Mouse (Mus musculus) brain, adult 2 months (tissue): ENCODE results near the gene Maz.

Experiments used
- DNase-seq: peaks from one replicate; pipeline ENCODE4 v3.0.0; 2011; ENCODE audit warnings: low read depth, low spot score

The Maz gene

DNA sequence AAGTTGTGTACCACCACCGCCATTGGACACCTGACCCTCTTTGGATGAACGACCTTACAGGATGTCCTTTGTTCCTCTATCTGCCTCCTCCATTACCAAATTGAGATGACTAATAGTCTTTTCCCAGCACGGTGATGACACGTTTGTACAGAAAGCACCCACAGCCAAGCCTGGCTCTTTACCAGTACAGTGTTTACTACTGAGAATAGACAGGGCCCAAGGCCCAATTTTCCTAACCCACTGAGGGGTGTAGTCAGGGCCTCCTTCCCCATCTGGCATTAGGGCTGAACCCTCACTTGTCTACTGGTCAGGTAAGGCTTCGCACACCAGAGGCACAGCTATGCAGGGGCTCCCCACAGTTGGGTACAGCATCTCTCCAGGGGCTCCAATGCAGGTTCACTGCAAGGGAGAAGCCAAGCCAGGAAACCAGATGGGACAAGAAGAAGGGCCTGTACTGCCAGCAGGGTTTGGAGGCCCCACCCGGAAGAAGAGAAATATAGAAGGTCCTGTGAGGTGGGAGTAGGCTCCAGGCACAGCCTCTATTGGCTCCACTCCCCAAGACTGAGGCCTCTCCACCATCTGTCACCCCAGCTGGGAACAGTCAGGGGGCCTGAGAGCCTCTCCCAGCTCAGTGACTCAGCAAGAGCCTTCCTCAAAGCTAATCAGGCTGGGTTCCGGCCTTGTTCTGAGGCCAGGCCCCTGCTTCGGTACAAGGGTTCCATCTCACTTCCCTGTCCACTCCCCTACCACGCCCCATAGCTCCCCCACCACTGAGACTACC, 18.4 kb downstream of the Maz start:
- DNase-seq = peak; percentile 99

DNA sequence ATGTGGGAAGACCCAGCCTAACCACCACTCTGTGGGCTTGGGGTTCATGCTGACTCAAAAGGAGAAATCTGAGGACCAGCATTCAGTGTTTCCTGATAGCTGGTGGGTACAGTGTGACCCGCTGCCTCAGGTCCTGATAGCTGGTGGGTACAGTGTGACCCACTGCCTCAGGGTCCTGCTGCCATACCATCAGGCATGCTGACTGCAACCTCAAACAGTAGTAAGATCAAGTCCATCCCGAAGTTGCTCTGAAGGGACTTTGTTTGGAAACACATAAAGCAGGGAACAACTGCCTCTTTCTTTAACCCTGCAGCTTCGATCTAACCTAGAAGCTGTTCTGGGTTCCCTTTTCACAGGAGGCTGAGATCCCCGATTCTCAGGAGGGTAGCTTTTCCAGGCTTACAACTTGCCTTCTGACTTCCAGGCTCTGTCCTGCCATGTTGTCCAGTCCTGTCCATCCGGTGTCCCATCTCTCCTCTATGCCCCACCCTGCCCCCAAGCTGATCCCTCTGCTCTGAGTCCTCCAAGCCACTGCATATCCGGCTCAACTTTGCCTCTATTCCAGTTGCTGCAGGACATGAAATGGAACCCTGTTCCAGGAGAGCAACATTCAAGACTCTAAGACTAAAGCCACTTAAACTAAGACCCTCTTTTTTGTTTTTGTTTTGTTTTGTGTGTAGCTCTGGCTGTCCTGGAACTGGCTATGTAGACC, 19.4 kb downstream of the Maz start:
- DNase-seq = no peak

DNA sequence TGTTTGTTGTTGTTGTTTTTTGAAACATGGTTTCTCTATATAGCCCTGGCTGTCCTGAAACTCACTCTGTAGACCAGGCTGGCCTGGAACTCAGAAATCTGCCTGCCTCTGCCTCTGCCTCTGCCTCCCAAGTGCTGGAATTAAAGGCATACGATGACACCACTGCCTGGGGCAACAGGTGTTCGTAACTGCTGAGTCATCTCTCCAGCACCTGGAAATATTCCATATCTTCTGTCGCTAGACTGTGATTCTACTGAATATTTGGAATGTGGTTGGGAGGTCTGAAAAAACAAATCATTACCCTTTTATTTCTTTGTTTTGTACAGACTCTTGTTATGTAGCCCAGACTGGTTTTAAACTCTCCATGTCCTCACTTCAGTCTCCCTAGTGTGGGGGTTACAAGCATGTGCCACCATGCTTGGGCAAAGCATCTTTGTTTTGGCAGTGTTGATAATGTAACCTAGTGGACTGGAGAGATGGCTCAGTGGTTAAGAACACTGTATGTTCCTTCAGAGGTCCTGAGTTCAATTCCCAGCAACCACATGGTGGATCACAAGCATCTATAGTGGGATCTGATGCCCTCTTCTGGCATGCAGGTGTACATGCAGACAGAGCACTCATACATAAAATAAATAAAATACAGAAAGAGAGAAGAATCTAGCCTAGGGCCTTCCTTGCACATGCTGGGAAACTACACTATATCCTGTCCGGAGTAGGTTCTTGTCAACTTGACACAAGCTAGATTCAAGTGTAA, 22.5 kb downstream of the Maz start:
- DNase-seq = no peak

DNA sequence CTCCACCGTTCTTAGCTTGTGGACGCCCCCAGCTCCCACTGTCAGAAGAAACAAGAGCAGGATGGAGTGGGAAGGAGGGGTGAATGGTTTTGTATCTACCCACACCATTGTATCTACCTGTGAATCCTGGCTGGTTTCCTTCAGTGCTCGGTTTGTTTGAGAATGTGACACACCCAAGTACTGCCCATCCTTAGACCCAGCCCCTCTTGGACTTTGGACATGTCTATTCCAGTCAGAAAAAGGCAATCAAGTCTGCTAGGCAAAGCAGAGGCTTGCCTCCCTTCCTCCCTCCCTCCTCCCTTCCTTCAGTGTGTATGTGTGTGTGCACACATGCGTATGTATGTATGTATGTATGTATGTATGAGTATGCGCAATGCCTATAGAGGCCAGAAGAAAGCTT, 23.2 kb downstream of the Maz start:
- no peak for DNase-seq

DNA sequence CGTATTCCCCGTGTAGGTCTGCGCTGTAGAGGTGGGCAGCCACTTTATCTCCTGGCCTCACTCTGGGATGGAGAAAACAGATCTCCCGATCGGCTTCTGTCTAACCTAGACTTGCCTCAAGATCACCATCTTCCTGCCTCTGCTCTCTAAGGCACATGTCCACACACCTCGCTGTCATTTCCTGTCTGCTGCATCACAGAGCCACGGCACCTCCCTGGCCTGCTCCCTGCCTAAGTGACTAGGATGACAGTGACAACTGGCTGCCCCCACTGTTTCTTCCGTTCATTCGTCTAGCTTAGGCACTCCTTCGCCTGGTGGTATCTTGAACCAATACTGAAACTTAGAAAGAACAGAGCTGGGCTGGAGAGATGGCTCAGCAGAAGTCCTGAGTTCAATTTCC, 27.3 kb downstream of the Maz start:
- DNase-seq = no peak

DNA sequence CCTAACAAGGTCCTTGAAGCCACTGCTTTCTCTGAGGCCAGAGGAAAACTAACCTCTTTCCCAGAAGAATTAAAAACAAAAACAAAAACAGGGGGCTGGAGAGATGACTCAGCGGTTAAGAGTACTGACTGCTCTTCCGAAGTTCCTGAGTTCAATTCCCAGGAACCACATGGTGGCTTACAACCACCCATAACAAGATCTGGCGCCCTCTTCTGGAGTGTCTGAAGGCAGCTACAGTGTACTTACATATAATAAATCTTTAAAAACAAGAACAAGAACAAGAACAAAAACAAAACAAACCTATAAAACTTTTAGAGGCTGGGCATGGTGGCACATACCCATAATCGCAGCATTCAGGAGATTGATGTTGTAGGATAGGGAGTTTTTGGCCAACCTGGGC, 30.4 kb downstream of the Maz start:
- DNase-seq = no peak

DNA sequence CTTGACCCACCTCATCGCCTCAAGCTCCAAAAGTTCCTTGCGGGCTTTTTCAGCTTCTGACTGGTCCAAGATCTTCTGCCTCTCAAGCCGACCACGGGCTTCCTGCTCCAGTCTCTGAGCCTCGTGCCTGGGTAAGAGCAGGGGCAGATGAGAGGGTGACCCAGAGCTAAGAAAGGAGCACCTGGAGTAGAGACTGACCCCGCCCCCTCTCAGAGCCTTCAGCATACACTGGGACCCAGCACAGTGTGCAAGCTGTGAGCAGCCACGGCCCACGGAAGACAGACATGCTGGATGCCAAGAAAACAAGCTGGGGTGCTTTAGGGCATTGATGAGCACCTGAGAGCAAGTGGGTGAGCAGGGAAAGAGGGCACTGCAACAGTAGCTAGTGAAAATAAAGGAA, 38.0 kb downstream of the Maz start:
- no peak for DNase-seq

DNA sequence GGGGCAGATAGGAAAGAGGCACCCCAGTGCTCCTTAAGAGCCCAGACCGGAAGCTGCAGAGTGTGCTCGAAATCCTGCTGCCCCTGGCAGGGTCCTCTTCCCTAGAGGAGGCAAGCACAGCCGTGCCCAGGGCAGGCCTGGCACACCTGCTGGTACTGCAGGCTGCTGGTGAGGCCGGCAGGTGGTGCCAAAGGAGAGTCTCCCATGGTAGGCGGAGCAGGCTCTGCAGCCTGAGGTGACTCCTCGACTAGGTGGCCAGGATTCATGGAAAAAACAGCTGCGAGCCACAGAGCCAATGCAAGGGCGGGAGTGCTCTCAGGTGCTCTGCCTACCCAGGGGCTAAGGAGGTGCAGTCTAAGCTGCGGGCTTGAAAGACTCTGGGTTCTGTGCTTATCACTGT, 40.5 kb downstream of the Maz start:
- DNase-seq = peak; percentile 94

DNA sequence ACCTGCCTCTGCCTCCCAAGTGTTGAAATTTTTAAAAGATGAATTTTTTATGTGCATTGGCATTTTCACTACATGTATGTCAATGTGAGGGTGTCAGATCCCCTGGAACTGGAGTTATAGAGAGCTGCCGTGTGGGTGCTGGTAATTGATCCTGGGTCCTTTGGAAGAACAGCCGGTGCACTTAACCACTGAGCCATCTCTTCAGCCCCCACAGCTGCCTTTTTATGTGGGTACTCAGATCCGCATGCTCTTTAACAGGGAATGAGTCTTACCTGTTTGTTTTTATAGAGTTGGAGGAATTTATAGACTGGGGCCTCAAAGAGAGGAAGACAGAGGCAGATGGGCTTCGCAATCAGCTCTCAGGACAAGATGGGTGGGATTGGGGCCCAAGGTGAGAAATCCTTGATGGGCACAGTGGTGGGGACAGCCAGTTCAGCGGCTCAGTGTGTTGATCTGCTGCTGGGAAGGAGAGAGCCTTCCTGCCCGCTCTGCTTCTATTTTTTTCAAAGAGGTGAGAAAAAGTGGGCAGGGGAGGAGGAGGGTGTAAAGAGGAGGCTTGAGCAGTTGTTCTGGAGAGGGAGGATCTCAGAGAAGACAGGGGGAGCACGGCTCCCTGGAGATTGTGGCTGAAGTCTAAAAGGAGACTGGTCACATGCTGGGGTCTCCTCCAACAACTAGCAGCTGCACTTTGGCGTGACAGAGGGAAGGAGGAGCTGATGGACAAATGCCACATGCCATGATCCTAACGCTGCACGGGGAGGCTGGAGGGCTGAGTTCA, 42.0 kb downstream of the Maz start:
- peak; percentile 83 for DNase-seq

DNA sequence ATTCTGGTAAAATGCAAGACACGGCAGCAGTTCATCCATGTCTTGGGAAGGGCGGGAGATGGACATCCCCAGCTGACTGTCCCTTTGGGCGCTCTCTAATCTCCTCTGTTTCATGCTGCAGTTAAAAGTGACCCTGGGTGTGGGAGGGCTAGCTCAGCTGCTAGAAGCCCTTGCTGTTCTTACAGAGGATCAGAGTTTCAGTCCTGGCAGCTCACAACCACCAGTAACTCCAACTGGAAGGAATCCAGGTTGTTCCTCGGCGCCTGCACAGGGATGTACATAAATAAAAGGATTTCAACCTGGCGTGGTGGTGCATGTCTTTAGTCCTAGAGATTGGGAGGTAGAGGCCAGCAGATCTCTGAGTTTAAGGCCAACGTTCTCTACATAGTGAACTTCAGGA, 43.7 kb downstream of the Maz start:
- peak; percentile 56 for DNase-seq

DNA sequence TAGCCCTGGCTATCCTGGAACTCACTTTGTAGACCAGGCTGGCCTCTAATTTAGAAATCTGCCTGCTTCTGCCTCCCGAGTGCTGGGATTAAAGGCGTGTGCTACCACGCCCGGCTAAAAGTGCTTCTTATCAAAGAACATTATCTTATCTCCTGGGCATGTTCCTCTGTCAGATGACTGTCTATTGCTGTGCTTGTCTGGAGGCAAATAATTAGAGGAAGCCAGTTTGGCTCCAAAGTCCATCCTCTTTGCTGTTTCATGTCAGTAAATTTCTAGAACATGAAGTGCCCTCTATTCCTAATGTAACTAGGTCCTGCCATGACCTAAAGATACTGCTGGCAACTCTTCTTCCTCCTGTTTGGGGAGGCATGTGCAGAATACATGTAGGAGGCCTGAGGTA, 44.8 kb downstream of the Maz start:
- DNase-seq = no peak

DNA sequence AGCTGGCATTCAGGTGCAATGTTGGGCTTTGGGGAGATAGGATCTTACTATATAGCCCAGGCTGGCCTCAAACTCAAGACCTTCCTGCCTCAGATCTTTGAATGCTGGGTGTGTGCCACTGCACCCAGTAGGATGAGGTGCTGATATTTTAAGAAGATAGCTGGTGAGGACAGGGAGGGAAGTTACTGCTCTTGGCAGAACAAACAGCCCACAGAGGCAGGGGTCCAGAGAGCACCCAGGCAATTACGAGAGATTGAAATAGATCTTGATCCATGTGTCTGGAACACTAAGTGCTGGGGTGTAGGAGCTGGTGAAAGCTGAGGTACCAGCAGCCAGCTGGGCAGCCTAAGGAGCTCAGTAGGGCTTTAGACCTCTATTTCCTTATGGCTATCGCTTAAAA, 45.2 kb downstream of the Maz start:
- DNase-seq = peak; percentile 22

DNA sequence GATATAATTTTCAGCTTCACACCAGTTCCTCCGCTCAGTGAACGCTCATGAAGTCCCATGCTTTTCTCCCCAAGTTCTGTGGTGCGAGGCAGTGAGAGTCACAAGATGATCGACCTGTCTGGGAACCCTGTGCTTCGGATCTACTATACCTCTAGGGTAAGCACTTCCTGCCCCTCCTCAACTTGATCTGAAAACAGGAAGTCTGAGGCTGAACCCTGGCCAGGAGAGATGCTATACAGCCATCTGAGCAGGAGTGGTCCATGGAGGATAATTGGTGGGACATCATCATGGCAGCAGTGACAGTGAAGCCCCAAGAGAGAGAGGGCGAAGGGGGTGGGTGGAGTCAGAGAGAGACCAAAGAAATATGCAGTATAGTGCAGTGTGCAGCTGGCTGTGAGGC, 48.0 kb downstream of the Maz start:
- no peak for DNase-seq

DNA sequence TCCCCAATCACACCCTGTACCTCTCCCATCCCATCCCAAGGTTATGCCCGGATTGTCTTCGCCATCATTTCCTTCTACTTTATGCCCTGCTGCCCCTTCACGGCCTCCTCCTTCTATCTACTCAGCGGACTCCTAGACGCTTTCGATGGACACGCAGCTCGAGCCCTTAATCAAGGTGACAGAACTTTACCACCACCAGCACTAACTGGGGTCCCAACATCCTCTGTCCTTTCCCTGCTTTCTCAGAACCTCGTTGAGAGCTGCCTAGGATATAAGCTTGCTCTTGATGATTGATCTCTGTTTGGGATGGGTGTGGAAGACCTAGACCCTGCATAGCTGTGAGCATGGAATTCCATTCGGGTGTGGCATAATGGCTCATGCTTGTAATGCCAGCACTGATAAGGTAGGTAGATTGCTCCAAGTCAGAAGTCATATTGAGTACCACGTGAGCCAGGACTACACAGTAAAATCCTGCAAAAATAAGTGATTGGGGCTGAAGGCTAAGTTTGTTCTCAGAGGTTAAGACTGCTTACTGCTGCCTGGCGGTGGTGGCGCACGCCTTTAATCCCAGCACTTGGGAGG, 49.9 kb downstream of the Maz start:
- DNase-seq = no peak

DNA sequence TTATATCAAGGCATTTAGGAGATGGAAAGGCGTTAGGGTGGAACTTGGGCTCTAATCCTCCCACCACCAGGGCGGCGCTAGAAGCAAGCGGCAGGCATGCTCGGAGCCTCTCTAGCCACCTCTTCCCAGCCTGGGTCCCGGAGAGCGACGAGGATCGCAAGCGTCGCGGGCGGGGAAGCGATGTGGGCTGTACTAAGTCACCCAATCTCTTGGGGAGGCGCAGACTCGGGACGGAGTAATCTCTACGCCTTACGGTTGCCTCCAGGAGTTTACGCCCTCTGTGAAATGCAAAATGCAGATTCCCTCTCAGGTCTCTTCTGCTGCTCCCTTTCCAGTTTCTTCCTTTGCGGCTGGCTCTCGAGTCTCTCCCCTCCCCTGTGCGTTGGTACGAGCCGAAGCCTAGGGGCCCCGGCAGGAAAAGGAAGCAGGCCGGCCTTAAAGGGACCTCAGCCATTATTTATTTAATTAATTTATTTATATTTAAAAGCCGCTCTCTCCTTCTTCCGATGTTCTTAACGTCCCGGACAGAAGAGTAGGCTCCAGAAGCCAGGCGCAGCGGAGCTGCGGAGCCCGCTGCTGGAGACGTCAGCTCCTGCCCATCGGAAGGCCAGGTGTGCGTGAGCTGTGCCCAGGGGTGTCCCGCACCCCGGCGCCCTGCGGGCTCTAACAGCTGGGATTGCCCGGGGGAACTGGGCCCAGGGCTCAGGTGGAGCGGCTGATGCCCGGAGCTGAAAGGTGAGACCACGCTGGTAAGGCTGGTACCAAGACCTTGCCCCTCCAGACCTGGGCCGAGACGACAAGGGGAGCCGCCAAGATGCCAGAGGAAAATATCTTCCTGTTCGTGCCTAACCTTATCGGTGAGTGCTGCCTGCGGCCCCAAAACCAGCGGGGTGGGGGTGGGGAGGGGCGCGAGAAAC, 50.6 kb downstream of the Maz start, which contains the start of gene Cdiptos:
Cdiptos (minus strand) TSS at position 149 of the 917 bp plus-strand sequence.
- DNase-seq = peak; percentile 99

DNA sequence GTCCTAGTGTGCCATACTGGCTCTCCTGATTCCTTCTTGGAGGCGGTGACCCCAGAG, 51.1 kb downstream of the Maz start, which contains the start of gene Cdipt:
Cdipt (plus strand) TSS at position 22 of the 57 bp plus-strand sequence.
- no peak for DNase-seq

DNA sequence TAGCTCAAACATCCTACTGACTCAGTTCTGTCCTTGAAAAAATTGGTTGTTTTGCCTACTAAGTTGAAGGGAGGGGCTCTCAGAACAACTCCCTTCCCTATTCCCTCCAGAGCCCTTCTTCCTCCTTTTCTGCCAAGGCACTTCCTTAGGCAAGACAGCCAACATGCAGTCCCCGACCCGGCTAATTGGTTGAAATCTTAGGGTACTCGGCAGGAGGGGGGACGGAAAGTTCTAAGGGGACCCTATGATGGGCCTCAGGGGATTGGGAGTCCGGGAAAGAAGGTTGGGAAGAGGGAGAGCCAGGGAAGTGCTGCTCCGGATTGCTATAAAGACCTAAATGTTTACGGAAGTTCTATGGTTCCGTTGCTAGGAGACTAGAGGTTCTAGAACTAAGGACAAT, 51.3 kb downstream of the Maz start:
- DNase-seq = no peak
